Mouse (Mus musculus): Measurements from ENCODE around the gene Thsd4.

DNA sequence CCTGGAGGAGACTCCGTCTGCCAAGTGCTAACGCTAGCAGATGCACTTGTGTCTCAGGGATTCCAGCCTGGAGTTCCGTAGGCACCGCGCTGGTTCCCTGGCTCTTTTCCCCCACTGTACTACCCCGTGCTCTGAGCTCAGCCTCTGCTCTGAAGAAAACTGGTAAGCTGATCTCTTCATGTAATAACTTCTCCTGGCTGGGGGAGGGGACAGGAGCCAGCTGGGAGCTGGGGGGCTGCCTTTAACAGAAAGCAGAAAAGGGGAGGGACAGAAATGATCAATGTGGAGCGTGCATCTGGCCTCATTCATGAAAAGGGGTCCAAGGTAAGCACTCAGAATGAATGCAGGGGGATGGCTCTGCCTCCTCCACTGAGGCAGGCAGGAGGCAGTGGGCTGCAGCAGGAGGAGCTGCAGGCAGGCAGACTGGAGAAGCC, 380.7 kb downstream of the Thsd4 start:
- no peak for TF ChIP-seq POLR2A (IDR thresholded peaks at IDR 0.05; ENCODE audit: low read depth, low read length)
- TF ChIP-seq CTCF (conservative IDR thresholded peaks at IDR 0.05; ENCODE audit: insufficient read depth, insufficient read length, low read depth, low read length): no peak
